Mouse (Mus musculus) liver, postnatal 0 days (tissue): ENCODE measurements around the gene Mettl4.

Source experiments
- CTCF ChIP-seq: sonication (generic); IDR thresholded peaks from 2 replicates; pipeline ENCODE4 v1.5.1; 2016; ENCODE audit warnings: antibody characterized with exemption, low read depth
- EP300 ChIP-seq: IDR thresholded peaks from 2 replicates; pipeline ENCODE4 v1.6.1; 2016; ENCODE audit warnings: antibody characterized with exemption, low read depth, mild to moderate bottlenecking

DNA sequence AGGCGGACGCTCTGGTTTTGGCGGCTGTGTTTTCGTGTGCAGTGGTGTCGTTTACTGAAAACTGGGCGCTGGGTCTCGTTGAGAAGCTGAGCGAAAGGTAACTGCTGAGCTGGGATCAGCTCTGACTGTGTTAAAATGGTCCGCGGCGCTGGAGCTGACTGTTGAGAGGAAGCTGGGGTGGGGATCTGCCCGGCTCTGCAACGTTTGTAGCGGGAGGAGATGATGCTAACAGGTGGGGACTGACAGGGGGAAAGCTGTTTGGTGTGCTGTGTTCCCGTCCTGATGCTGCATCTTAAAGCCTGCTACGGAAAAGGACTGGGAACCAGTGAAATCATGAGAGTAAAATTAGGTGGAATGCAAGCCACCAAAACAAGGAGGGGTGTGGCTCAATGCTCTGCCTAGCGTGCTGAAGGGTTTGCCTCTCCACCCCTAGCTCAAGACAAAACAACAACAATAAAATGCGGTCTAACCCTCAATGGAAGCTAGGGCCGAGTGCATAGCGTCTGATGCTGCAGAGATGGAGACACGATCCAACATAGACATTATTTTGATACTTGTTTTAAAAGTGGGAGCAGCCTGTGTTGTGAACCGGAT, 414 bp upstream of the Mettl4 start:
- TF ChIP-seq CTCF (no peak), EP300 (no peak)
